Mouse (Mus musculus) G1E (cell line): Measurements from ENCODE around the gene Ak1. TPM values are rescaled to one million over a fixed set of nuclear protein-coding genes. Genes with fewer than 3 reads are reported as not detected.

Experiments
- ATAC-seq: 2 replicates; pipeline ENCODE4 v1.8.0; 2016; ENCODE audit warnings: mild to moderate bottlenecking; ENCODE audit not compliant: insufficient number of reproducible peaks, poor library complexity, low FRiP score, severe bottlenecking; ENCODE audit errors: extremely low read depth
- DNase-seq: peaks from one replicate; pipeline ENCODE4 v3.0.0; 2012; ENCODE audit warnings: low spot score
- H3K27me3 ChIP-seq: 2 replicates; pipeline ENCODE4 v1.6.1; 2012; ENCODE audit warnings: mild to moderate bottlenecking, low read length, inconsistent platforms; ENCODE audit not compliant: insufficient read depth
- H3K36me3 ChIP-seq: replicated peaks from 2 replicates; pipeline ENCODE3; 2012; ENCODE audit warnings: mild to moderate bottlenecking, inconsistent platforms
- H3K4me1 ChIP-seq: 2 replicates; pipeline ENCODE4 v1.6.1; 2012; ENCODE audit warnings: low read depth, low read length, inconsistent platforms, mixed read lengths; ENCODE audit not compliant: insufficient read depth
- H3K4me3 ChIP-seq: 2 replicates; pipeline ENCODE4 v1.5.1; 2012; ENCODE audit warnings: low read depth, mild to moderate bottlenecking, inconsistent platforms, low read length, moderate library complexity, mixed read lengths
- H3K9me3 ChIP-seq: replicated peaks from 2 replicates; pipeline ENCODE4 v1.6.1; 2012; ENCODE audit warnings: inconsistent platforms
- CTCF ChIP-seq: IDR thresholded peaks from 2 replicates; pipeline ENCODE4 v1.5.1; 2012; ENCODE audit warnings: low read depth, low read length, inconsistent platforms, mixed read lengths
- GATA1 ChIP-seq: IDR thresholded peaks from 2 replicates; pipeline ENCODE4 v1.6.1; 2012; ENCODE audit warnings: borderline replicate concordance, low read length, inconsistent platforms, mixed read lengths
- GATA2 ChIP-seq: IDR thresholded peaks from 2 replicates; pipeline ENCODE4 v1.6.1; 2012; ENCODE audit warnings: low read depth, low read length, inconsistent platforms, borderline replicate concordance
- POLR2AphosphoS5 ChIP-seq: IDR thresholded peaks from 2 replicates; pipeline ENCODE4 v1.6.1; 2012; ENCODE audit warnings: low read depth, low read length, inconsistent platforms; ENCODE audit not compliant: insufficient replicate concordance
- TAL1 ChIP-seq: conservative IDR thresholded peaks from 2 replicates; pipeline ENCODE4 v1.6.1; 2012; ENCODE audit warnings: low read depth, low read length, inconsistent platforms, mixed read lengths
- polyA plus RNA-seq: library from polyadenylated mRNA; stranded (reverse); fragments of >175 nt; gene quantifications from 2 replicates; pipeline ENCODE4 v1.2.3, GENCODE M21; 2012
- total RNA-seq, 2 experiments: library from RNA; stranded (forward) in 1 of 2; stranded (reverse) in 1 of 2; fragments of 200-1000 nt in 1 of 2; fragments of >200 nt in 1 of 2; fragmentation: Nextera tagmentation in 1 of 2; gene quantifications; 2 replicates each; pipeline ENCODE4 v1.2.3; 2014 to 2017

Ak1 gene
- total and polyA plus RNA-seq, 3 experiments = 0.44 to 0.56 TPM; not detected in 1

GRCm38 (mm10) chr2:32627266-32628043, 5.9 kb downstream of the Ak1 start:
- TF ChIP-seq POLR2AphosphoS5 (no peak), TAL1 (no peak), CTCF (no peak)
- Histone ChIP-seq H3K4me1 (peaks cover 55% of the 10 kb centered on the region), H3K27me3 (peaks cover 32% of the 10 kb centered on the region), H3K4me3 (no peak overlapping the region), H3K36me3 (peaks cover 4% of the 10 kb centered on the region), H3K9me3 (no peaks in the 10 kb centered on the region)
- DNase-seq (no peak), ATAC-seq (no peak)

GRCm38 (mm10) chr2:32628044-32628550, 6.5 kb downstream of the Ak1 start:
- no peak for ATAC-seq
- no peak overlapping the region for H3K4me3 ChIP-seq

GRCm38 (mm10) chr2:32628729-32629128, 7.2 kb downstream of the Ak1 start:
- Histone ChIP-seq H3K9me3 (no peaks in the 10 kb centered on the region), H3K4me3 (no peak overlapping the region), H3K36me3 (peaks cover 3% of the 10 kb centered on the region), H3K4me1 (peaks cover 59% of the 10 kb centered on the region), H3K27me3 (peaks cover 32% of the 10 kb centered on the region)
- no peak for DNase-seq
- ATAC-seq = no peak
- no peak for TF ChIP-seq TAL1
- TF ChIP-seq GATA2 = no peak
- no peak for TF ChIP-seq CTCF
- no peak for TF ChIP-seq GATA1
- TF ChIP-seq POLR2AphosphoS5 = no peak

More at GRCm38 (mm10) chr2:32628044-32628550, 6.5 kb downstream of the Ak1 start:
- Histone ChIP-seq H3K9me3 (no peaks in the 10 kb centered on the region), H3K4me1 (peaks cover 55% of the 10 kb centered on the region), H3K36me3 (peaks cover 1% of the 10 kb centered on the region), H3K27me3 (peaks cover 32% of the 10 kb centered on the region)
- no peak for DNase-seq
- TF ChIP-seq CTCF = no peak
- no peak for TF ChIP-seq POLR2AphosphoS5
- no peak for TF ChIP-seq TAL1
- no peak for TF ChIP-seq GATA1
- TF ChIP-seq GATA2 = no peak

GRCm38 (mm10) chr2:32629276-32629976, 7.9 kb downstream of the Ak1 start:
- DNase-seq = no peak
- ATAC-seq = no peak; the same call in 1 of the 2 replicates

GRCm38 (mm10) chr2:32630036-32630435, 8.5 kb downstream of the Ak1 start:
- ATAC-seq (no peak), DNase-seq (no peak)
- Histone ChIP-seq H3K4me3 (no peak overlapping the region; the same call in 1 of the 2 replicates), H3K4me1 (peaks cover 59% of the 10 kb centered on the region), H3K9me3 (no peaks in the 10 kb centered on the region), H3K27me3 (peaks cover 27% of the 10 kb centered on the region), H3K36me3 (peaks cover 3% of the 10 kb centered on the region)
- TF ChIP-seq CTCF = no peak
- TF ChIP-seq TAL1 = no peak
- TF ChIP-seq GATA1 = no peak
- no peak for TF ChIP-seq GATA2
- TF ChIP-seq POLR2AphosphoS5 = no peak

More at GRCm38 (mm10) chr2:32629276-32629976, 7.9 kb downstream of the Ak1 start:
- TF ChIP-seq TAL1 (no peak), CTCF (no peak), GATA2 (no peak), POLR2AphosphoS5 (no peak), GATA1 (no peak)
- no peaks in the 10 kb centered on the region for H3K9me3 ChIP-seq
- peaks cover 3% of the 10 kb centered on the region for H3K36me3 ChIP-seq
- peak overlapping the region; percentile 50; the same call in 1 of the 2 replicates for H3K4me3 ChIP-seq
- H3K4me1 ChIP-seq = peaks cover 60% of the 10 kb centered on the region
- peaks cover 30% of the 10 kb centered on the region for H3K27me3 ChIP-seq

GRCm38 (mm10) chr2:32631046-32631445, 9.5 kb downstream of the Ak1 start:
- Histone ChIP-seq H3K36me3 (peaks cover 3% of the 10 kb centered on the region), H3K9me3 (no peaks in the 10 kb centered on the region), H3K27me3 (peaks cover 18% of the 10 kb centered on the region), H3K4me1 (peaks cover 49% of the 10 kb centered on the region), H3K4me3 (no peak overlapping the region)
- TF ChIP-seq POLR2AphosphoS5 (no peak), TAL1 (no peak), GATA1 (no peak)
- no peak for DNase-seq
- no peak for ATAC-seq
